Mouse (Mus musculus) olfactory bulb, adult 2 months (tissue): Measurements from ENCODE around the gene Ncoa3.

Experiments
- CTCF ChIP-seq: fragments of 200-500 bp; IDR thresholded peaks from 2 replicates; pipeline ENCODE4 v1.5.1; 2012; ENCODE audit warnings: low read depth, mild to moderate bottlenecking, low read length, moderate library complexity; ENCODE audit not compliant: insufficient read depth
- POLR2A ChIP-seq: fragments of 200-500 bp; IDR thresholded peaks from 2 replicates; pipeline ENCODE4 v1.6.1; 2012; ENCODE audit warnings: mild to moderate bottlenecking, low read depth, low read length, moderate library complexity; ENCODE audit not compliant: insufficient read depth

- TF ChIP-seq CTCF (no peak), POLR2A (no peak)
Measured at GRCm38 (mm10) chr2:166106631-166107030, 114.2 kb downstream of the Ncoa3 start.
